Mouse (Mus musculus) forebrain, embryonic 16.5 days (tissue): Measurements from ENCODE around the gene Atxn7l1. TPM values are rescaled to one million over a fixed set of nuclear protein-coding genes. Genes with fewer than 3 reads are reported as not detected.

ENCODE experiments used
- ATAC-seq: fragments of 200-750 bp; cut with Nextera tagmentation; 2 replicates; pipeline ENCODE4 v1.8.0; 2017; ENCODE audit warnings: mild to moderate bottlenecking, moderate library complexity
- H3K27ac ChIP-seq: fragments of 300-500 bp; sonication (generic); 2 replicates; pipeline ENCODE4 v1.5.1; 2014; ENCODE audit warnings: low read length, control low read depth
- H3K27me3 ChIP-seq: fragments of 300-500 bp; sonication (generic); replicated peaks from 2 replicates; pipeline ENCODE4 v1.6.1; 2014; ENCODE audit warnings: low read length; ENCODE audit not compliant: control insufficient read depth, insufficient read depth
- H3K36me3 ChIP-seq: fragments of 300-500 bp; sonication (generic); 2 replicates; pipeline ENCODE4 v1.6.1; 2014; ENCODE audit not compliant: control insufficient read depth, insufficient read depth
- H3K4me1 ChIP-seq: fragments of 300-500 bp; sonication (generic); replicated peaks from 2 replicates; pipeline ENCODE4 v1.6.1; 2014; ENCODE audit warnings: low read length; ENCODE audit not compliant: control insufficient read depth, insufficient read depth
- H3K4me2 ChIP-seq: fragments of 300-500 bp; sonication (generic); 2 replicates; pipeline ENCODE4 v1.6.1; 2014; ENCODE audit warnings: mild to moderate bottlenecking, low read length, control low read depth
- H3K4me3 ChIP-seq: fragments of 300-500 bp; sonication (generic); replicated peaks from 2 replicates; pipeline ENCODE4 v1.5.1; 2014; ENCODE audit warnings: mild to moderate bottlenecking, low read length, control low read depth
- H3K9ac ChIP-seq: fragments of 300-500 bp; sonication (generic); replicated peaks from 2 replicates; pipeline ENCODE4 v1.6.1; 2014; ENCODE audit warnings: low read depth, low read length, control low read depth
- H3K9me3 ChIP-seq: fragments of 300-500 bp; sonication (generic); 2 replicates; pipeline ENCODE4 v1.6.1; 2016; ENCODE audit warnings: low read length; ENCODE audit not compliant: control insufficient read depth
- WGBS: fragments of 180-500 bp; shearing (Covaris S2); extraction: QIAGEN DNeasy Blood & Tissue Kit; methylation state at CpG from one replicate; pipeline ENCODE4 v1.1.7; 2014; 5-methylcytosine and 5-hydroxymethylcytosine counted together
- polyA plus RNA-seq: library from polyadenylated mRNA; unstranded; fragments of >200 nt; fragmentation: Nextera tagmentation; extraction: Ambion mirVana; gene quantifications from 2 replicates; pipeline ENCODE4 v1.2.1, GENCODE M21; 2015

Gene Atxn7l1
- polyA plus RNA-seq, 1 experiment from 2014 or later, result 19.9 TPM

DNA sequence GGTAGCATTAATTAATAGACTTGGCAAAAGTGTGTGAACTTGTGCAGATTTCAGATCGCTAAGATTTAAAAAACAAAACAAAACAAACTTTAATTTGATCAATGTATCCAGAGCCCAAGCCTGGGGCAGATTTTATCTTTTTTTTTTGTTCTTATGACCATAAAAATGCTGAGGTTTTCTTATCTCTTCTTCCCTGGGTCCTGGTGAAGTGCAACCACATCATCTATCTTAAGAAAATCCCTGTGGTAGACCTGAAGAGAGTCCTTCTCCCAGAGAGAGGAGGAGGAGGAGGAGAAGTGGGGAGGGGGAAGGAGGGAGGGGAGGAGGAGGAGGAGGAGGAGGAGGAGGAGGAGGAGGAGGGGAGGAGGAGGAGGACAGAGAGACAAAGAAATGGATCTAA is 78.5 kb downstream of the Atxn7l1 start:
- no peak for ATAC-seq
- peaks cover 18% of the 10 kb centered on the region for H3K4me1 ChIP-seq

GRCm38 (mm10) chr12:33226596-33226995 is 79.1 kb downstream of the Atxn7l1 start:
- no peak for ATAC-seq
- H3K9me3 ChIP-seq, result no peaks in the 10 kb centered on the region
- H3K4me1 ChIP-seq, result peaks cover 17% of the 10 kb centered on the region
- WGBS, result 69% methylated on average over 10 of the region's 10 CpGs
- no peak overlapping the region for H3K4me3 ChIP-seq
- no peaks in the 10 kb centered on the region for H3K36me3 ChIP-seq
- no peak overlapping the region for H3K27ac ChIP-seq
- H3K27me3 ChIP-seq, result no peaks in the 10 kb centered on the region
- no peak overlapping the region for H3K9ac ChIP-seq
- H3K4me2 ChIP-seq, result no peak overlapping the region

More for the DNA sequence above, 78.5 kb downstream of the Atxn7l1 start:
- H3K36me3 ChIP-seq, result no peaks in the 10 kb centered on the region
- H3K27me3 ChIP-seq, result no peaks in the 10 kb centered on the region
- H3K9ac ChIP-seq, result no peak overlapping the region
- H3K4me3 ChIP-seq, result no peak overlapping the region
- H3K27ac ChIP-seq, result no peak overlapping the region
- 31% methylated on average over 1 of the region's 1 CpGs for WGBS
- no peaks in the 10 kb centered on the region for H3K9me3 ChIP-seq
- H3K4me2 ChIP-seq, result no peak overlapping the region

DNA sequence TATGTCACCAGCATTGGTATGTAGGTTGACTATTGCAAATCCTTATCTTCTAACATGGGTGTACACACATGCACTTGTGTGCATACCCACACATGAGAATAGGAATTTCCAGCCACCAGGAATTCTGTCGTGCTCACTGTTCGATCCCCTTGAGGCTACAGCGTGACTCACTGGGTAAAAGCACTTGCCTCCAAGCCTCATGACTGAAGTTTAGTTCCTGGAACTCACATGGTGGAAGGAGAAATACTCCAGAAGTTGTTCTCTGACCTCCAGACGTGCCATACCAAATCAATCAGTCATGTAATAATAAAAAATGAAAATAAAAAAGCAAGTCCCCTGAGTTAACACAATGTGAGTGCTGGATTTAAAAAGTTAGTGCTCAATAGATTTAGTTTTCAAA is 87.8 kb downstream of the Atxn7l1 start:
- Histone ChIP-seq H3K36me3 (no peaks in the 10 kb centered on the region), H3K4me1 (no peaks in the 10 kb centered on the region; the same call in 1 of the 2 replicates), H3K27ac (no peak overlapping the region), H3K4me2 (no peak overlapping the region), H3K4me3 (no peak overlapping the region), H3K27me3 (no peaks in the 10 kb centered on the region), H3K9me3 (no peaks in the 10 kb centered on the region), H3K9ac (no peak overlapping the region)
- 91% methylated on average over 4 of the region's 4 CpGs for WGBS
- no peak for ATAC-seq

GRCm38 (mm10) chr12:33235771-33236323 is 88.4 kb downstream of the Atxn7l1 start:
- H3K4me3 ChIP-seq, result no peak overlapping the region
- peak; percentile 57; the same call in 1 of the 2 replicates for ATAC-seq
- WGBS, result 77% methylated on average over 13 of the region's 13 CpGs
- no peaks in the 10 kb centered on the region for H3K36me3 ChIP-seq
- H3K27me3 ChIP-seq, result no peaks in the 10 kb centered on the region
- no peak overlapping the region for H3K4me2 ChIP-seq
- H3K9ac ChIP-seq, result no peak overlapping the region
- no peak overlapping the region for H3K27ac ChIP-seq
- no peaks in the 10 kb centered on the region; the same call in 1 of the 2 replicates for H3K4me1 ChIP-seq
- no peaks in the 10 kb centered on the region for H3K9me3 ChIP-seq

GRCm38 (mm10) chr12:33236344-33237049 is 89.0 kb downstream of the Atxn7l1 start:
- Histone ChIP-seq H3K4me1 (no peaks in the 10 kb centered on the region; the same call in 1 of the 2 replicates), H3K36me3 (no peaks in the 10 kb centered on the region), H3K9ac (no peak overlapping the region), H3K27me3 (no peaks in the 10 kb centered on the region), H3K27ac (no peak overlapping the region), H3K4me2 (no peak overlapping the region), H3K9me3 (no peaks in the 10 kb centered on the region), H3K4me3 (no peak overlapping the region)
- ATAC-seq, result no peak
- WGBS, result 82% methylated on average over 11 of the region's 11 CpGs

DNA sequence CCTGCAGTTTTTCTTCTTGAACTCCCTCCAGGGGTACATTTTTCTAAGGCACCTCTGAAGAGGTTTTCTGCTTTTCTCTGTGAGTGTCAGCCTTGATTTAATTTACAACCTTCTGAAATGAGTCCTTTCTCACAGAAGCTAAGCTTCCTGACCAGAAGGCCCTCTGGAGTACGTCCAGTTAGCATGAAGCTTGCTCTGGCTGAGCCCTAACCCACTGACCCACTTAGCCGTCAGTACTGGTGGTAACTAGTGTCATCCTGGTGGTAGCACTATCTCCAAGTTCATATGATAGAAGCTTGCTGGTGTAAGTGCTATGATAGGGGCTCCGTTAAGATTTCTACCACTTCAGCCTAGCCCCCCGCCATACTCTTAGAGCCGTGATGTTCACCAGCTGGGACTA is 89.6 kb downstream of the Atxn7l1 start:
- Histone ChIP-seq H3K4me2 (no peak overlapping the region), H3K27ac (no peak overlapping the region), H3K27me3 (no peaks in the 10 kb centered on the region), H3K9me3 (no peaks in the 10 kb centered on the region), H3K4me1 (no peaks in the 10 kb centered on the region; the same call in 1 of the 2 replicates), H3K36me3 (no peaks in the 10 kb centered on the region), H3K9ac (no peak overlapping the region), H3K4me3 (no peak overlapping the region)
- WGBS, result 93% methylated on average over 5 of the region's 5 CpGs
- no peak for ATAC-seq

DNA sequence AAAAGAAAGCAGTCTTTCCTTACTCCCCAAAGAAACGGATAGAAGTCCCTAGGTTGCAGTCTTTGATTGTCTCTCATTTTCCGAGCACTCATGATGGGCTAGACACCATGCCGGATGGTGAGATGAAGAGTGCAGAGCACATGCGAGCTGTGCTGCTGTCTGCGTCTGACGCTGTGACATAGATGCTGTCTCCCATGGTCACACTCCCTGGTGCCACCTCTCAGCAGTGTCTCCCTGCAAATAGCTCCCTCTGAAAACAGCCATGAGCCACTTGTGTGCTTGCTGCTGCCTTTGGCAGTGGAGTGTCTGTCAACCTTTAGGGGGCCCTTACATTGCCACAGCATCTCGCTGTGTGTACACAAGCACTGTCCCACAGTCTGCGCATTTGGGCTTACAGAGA is 95.2 kb downstream of the Atxn7l1 start:
- H3K27ac ChIP-seq, result no peak overlapping the region
- H3K9ac ChIP-seq, result no peak overlapping the region
- no peak overlapping the region for H3K4me3 ChIP-seq
- no peaks in the 10 kb centered on the region for H3K9me3 ChIP-seq
- peaks cover 20% of the 10 kb centered on the region for H3K4me1 ChIP-seq
- H3K4me2 ChIP-seq, result no peak overlapping the region
- WGBS, result 78% methylated on average over 8 of the region's 8 CpGs
- H3K27me3 ChIP-seq, result no peaks in the 10 kb centered on the region
- peak; percentile 16; the same call in 1 of the 2 replicates for ATAC-seq
- H3K36me3 ChIP-seq, result no peaks in the 10 kb centered on the region

- WGBS, result 60% methylated on average over 15 of the region's 15 CpGs
- ATAC-seq, result peak; percentile 48
These were observed 96.8 kb downstream of the Atxn7l1 start for GRCm38 (mm10) chr12:33244132-33244875.

DNA sequence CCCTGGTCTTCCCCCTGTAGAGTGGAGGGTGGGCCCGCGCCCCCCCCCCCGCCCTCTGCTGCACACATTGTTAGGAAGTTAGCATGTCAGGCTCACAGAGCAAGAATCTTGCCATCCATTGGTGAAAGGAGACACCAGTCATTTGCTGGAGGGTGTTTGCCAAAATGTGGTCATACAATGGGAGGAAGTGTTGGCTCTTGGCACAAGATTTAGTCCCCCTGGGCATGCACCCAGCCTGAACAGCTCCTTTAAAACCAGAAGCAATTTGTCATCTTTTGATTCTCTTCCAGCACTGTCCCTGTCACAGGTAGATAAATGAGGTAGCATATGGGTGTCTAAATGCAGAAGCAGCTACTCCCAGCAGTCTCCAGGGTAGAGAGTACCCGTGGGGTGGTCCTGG is 98.0 kb downstream of the Atxn7l1 start:
- peaks cover 20% of the 10 kb centered on the region for H3K4me1 ChIP-seq
- H3K9ac ChIP-seq, result no peak overlapping the region
- WGBS, result 39% methylated on average over 3 of the region's 4 CpGs
- no peaks in the 10 kb centered on the region for H3K36me3 ChIP-seq
- no peak overlapping the region for H3K4me2 ChIP-seq
- no peak overlapping the region for H3K4me3 ChIP-seq
- H3K9me3 ChIP-seq, result no peaks in the 10 kb centered on the region
- no peak for ATAC-seq
- no peaks in the 10 kb centered on the region for H3K27me3 ChIP-seq
- no peak overlapping the region for H3K27ac ChIP-seq

More at GRCm38 (mm10) chr12:33244132-33244875, 96.8 kb downstream of the Atxn7l1 start:
- Histone ChIP-seq H3K4me3 (no peak overlapping the region), H3K36me3 (no peaks in the 10 kb centered on the region), H3K4me2 (no peak overlapping the region), H3K27ac (peak overlapping the region; percentile 42; the same call in 1 of the 2 replicates), H3K4me1 (peaks cover 20% of the 10 kb centered on the region), H3K9ac (no peak overlapping the region), H3K27me3 (no peaks in the 10 kb centered on the region), H3K9me3 (no peaks in the 10 kb centered on the region)
